Mouse (Mus musculus) CH12.LX (cell line): ENCODE measurements around the gene Ppm1j.

ENCODE experiments used
- BHLHE40 ChIP-seq: IDR thresholded peaks from 2 replicates; pipeline ENCODE4 v1.6.1; 2011; ENCODE audit warnings: mild to moderate bottlenecking, low read depth, low read length, improper control_type of control experiment
- CHD1 ChIP-seq: IDR thresholded peaks from 2 replicates; pipeline ENCODE4 v1.6.1; 2012; ENCODE audit warnings: low read depth, low read length, improper control_type of control experiment, inconsistent platforms
- CTCF ChIP-seq, 2 experiments: IDR thresholded peaks in 1 of 2; conservative IDR thresholded peaks in 1 of 2; 2 replicates each; pipeline ENCODE4 v1.5.1; 2011 to 2012; ENCODE audit warnings: low read depth in 2 of 2, low read length in 2 of 2, improper control_type of control experiment in 1 of 2, inconsistent platforms in 1 of 2, mild to moderate bottlenecking in 1 of 2, moderate library complexity in 1 of 2
- ELF1 ChIP-seq: IDR thresholded peaks from 2 replicates; pipeline ENCODE4 v1.6.1; 2014; ENCODE audit warnings: low read depth, mild to moderate bottlenecking, inconsistent platforms, low read length, improper control_type of control experiment
- EP300 ChIP-seq: IDR thresholded peaks from 2 replicates; pipeline ENCODE4 v1.6.1; 2011; ENCODE audit warnings: low read length, improper control_type of control experiment
- GABPA ChIP-seq: IDR thresholded peaks from 2 replicates; pipeline ENCODE4 v1.6.1; 2012; ENCODE audit warnings: low read depth, low read length, improper control_type of control experiment, inconsistent platforms; ENCODE audit not compliant: insufficient replicate concordance
- IRF4 ChIP-seq: IDR thresholded peaks from 2 replicates; pipeline ENCODE4 v1.6.1; 2014; ENCODE audit warnings: low read depth, mild to moderate bottlenecking, inconsistent platforms, low read length, improper control_type of control experiment
- MAFK ChIP-seq: IDR thresholded peaks from 2 replicates; pipeline ENCODE4 v1.6.1; 2011; ENCODE audit warnings: low read length, improper control_type of control experiment; ENCODE audit not compliant: insufficient replicate concordance
- MYC ChIP-seq: IDR thresholded peaks from 2 replicates; pipeline ENCODE4 v1.6.1; 2011; ENCODE audit warnings: low read depth, mild to moderate bottlenecking, improper control_type of control experiment, low read length
- NELFE ChIP-seq: IDR thresholded peaks from 2 replicates; pipeline ENCODE4 v1.6.1; 2011; ENCODE audit warnings: low read depth, low read length, improper control_type of control experiment
- POLR2A ChIP-seq: IDR thresholded peaks from 2 replicates; pipeline ENCODE4 v1.6.1; 2011; ENCODE audit warnings: low read depth, mild to moderate bottlenecking, improper control_type of control experiment, low read length
- TBP ChIP-seq: conservative IDR thresholded peaks from 2 replicates; pipeline ENCODE4 v1.6.1; 2011; ENCODE audit warnings: low read depth, low read length, improper control_type of control experiment

DNA sequence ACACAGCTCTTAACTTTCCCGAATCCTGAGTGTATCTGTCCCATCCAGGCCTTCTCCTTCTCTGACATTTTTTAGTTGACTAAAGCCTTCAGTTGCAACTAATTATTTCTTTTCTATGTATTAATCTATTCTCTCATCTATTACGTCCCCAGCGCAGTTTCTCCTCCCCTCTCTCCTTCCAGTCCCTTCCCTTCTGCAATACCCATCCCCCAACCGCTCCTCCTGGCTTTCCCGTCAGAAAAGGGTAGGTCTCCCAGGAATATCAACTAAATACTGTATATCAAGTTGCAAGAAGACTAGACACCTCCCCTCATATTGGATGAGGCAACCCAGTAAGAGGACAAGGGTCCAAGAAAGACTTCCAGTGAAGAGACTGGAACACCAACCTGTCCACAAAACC lies 22.0 kb upstream of the Ppm1j start:
- TF ChIP-seq MAFK (no peak), MYC (no peak), CTCF (conservative IDR thresholded peaks at IDR 0.05 in 1 of 2, IDR thresholded peaks at IDR 0.05 in 1 of 2; ENCODE audit: low read depth in 2 of 2, low read length in 2 of 2) (no peak), POLR2A (no peak), BHLHE40 (no peak), TBP (no peak), NELFE (no peak), CHD1 (no peak), EP300 (no peak), IRF4 (no peak), ELF1 (no peak), GABPA (no peak)
